Mouse (Mus musculus) lung, postnatal 0 days (tissue): ENCODE data around the gene Gfer. TPM values are rescaled to one million over a fixed set of nuclear protein-coding genes. Genes with fewer than 3 reads are reported as not detected.

Experiments
- ATAC-seq: fragments of 200-750 bp; cut with Nextera tagmentation; 2 replicates; pipeline ENCODE4 v1.8.0; 2017; ENCODE audit warnings: moderate library complexity
- DNase-seq: peaks from one replicate; pipeline ENCODE4 v3.0.0-alpha.2; 2016; ENCODE audit warnings: low spot score
- H3K27ac ChIP-seq: fragments of 300-500 bp; sonication (generic); 2 replicates; pipeline ENCODE4 v1.5.1; 2014; ENCODE audit warnings: antibody characterized with exemption, mild to moderate bottlenecking, low read length, mixed read lengths
- H3K27me3 ChIP-seq: fragments of 300-500 bp; sonication (generic); replicated peaks from 2 replicates; pipeline ENCODE4 v1.6.1; 2014; ENCODE audit warnings: low read length, mixed read lengths; ENCODE audit not compliant: insufficient read depth
- H3K36me3 ChIP-seq: fragments of 300-500 bp; sonication (generic); 2 replicates; pipeline ENCODE4 v1.6.1; 2014; ENCODE audit warnings: low read length, mixed read lengths; ENCODE audit not compliant: insufficient read depth
- H3K4me1 ChIP-seq: fragments of 300-500 bp; sonication (generic); 2 replicates; pipeline ENCODE4 v1.6.1; 2014; ENCODE audit warnings: antibody characterized with exemption, low read depth, low read length, mixed read lengths; ENCODE audit not compliant: insufficient read depth
- H3K4me2 ChIP-seq: fragments of 300-500 bp; sonication (generic); replicated peaks from 2 replicates; pipeline ENCODE4 v1.6.1; 2014; ENCODE audit warnings: low read depth, mild to moderate bottlenecking, low read length, moderate library complexity, mixed read lengths
- H3K4me3 ChIP-seq: fragments of 300-500 bp; sonication (generic); 2 replicates; pipeline ENCODE4 v1.5.1; 2014; ENCODE audit warnings: low read depth, low read length
- H3K9ac ChIP-seq: fragments of 300-500 bp; sonication (generic); replicated peaks from 2 replicates; pipeline ENCODE4 v1.6.1; 2014; ENCODE audit warnings: low read depth, mild to moderate bottlenecking
- H3K9me3 ChIP-seq: fragments of 300-500 bp; sonication (generic); 2 replicates; pipeline ENCODE4 v1.6.1; 2016; ENCODE audit warnings: low read length, mixed read lengths
- CTCF ChIP-seq: IDR thresholded peaks from 2 replicates; pipeline ENCODE4 v1.5.1; 2016; ENCODE audit warnings: antibody characterized with exemption, mild to moderate bottlenecking
- EP300 ChIP-seq: IDR thresholded peaks from 2 replicates; pipeline ENCODE4 v1.6.1; 2016; ENCODE audit warnings: antibody characterized with exemption, mild to moderate bottlenecking, control low read depth
- WGBS: fragments of 180-500 bp; shearing (Covaris S2); extraction: QIAGEN DNeasy Blood & Tissue Kit; methylation state at CpG from one replicate; pipeline ENCODE4 v1.1.7; 2014; 5-methylcytosine and 5-hydroxymethylcytosine counted together
- polyA plus RNA-seq: library from polyadenylated mRNA; unstranded; fragments of >200 nt; fragmentation: Nextera tagmentation; extraction: Ambion mirVana; gene quantifications from 2 replicates; pipeline ENCODE4 v1.2.1, GENCODE M21; 2015

Gfer gene
- polyA plus RNA-seq, 1 experiment from 2014 or later = 26.1 TPM

- Histone ChIP-seq H3K4me1 (peaks cover 5% of the 10 kb centered on the region; the same call in 1 of the 2 replicates), H3K27ac (no peak overlapping the region), H3K27me3 (peaks cover 13% of the 10 kb centered on the region; the same call in 1 of the 2 replicates), H3K4me3 (no peak overlapping the region), H3K4me2 (no peak overlapping the region), H3K36me3 (no peaks in the 10 kb centered on the region), H3K9ac (no peak overlapping the region), H3K9me3 (no peaks in the 10 kb centered on the region)
- TF ChIP-seq EP300 (no peak), CTCF (no peak)
- DNase-seq (peak; percentile 55), ATAC-seq (peak; percentile 62; the same call in 1 of the 2 replicates)
- WGBS = 40% methylated on average over 16 of the region's 16 CpGs
These were observed 9.4 kb downstream of the Gfer start for GRCm38 (mm10) chr17:24686514-24686913.

GRCm38 (mm10) chr17:24677500-24678080, 18.4 kb downstream of the Gfer start:
- Histone ChIP-seq H3K4me1 (no peaks in the 10 kb centered on the region), H3K4me3 (no peak overlapping the region), H3K27me3 (no peaks in the 10 kb centered on the region), H3K9me3 (no peaks in the 10 kb centered on the region), H3K9ac (no peak overlapping the region), H3K36me3 (peaks cover 21% of the 10 kb centered on the region; the same call in 1 of the 2 replicates), H3K27ac (no peak overlapping the region), H3K4me2 (no peak overlapping the region)
- TF ChIP-seq EP300 (no peak), CTCF (no peak)
- ATAC-seq = no peak
- no peak for DNase-seq
- WGBS = 88% methylated on average over 24 of the region's 24 CpGs

- DNase-seq = no peak
- no peak for ATAC-seq
These were observed 19.1 kb downstream of the Gfer start for GRCm38 (mm10) chr17:24676877-24677276.

GRCm38 (mm10) chr17:24676187-24676586, 19.8 kb downstream of the Gfer start:
- H3K36me3 ChIP-seq = peaks cover 21% of the 10 kb centered on the region; the same call in 1 of the 2 replicates
- DNase-seq (peak; percentile 82), ATAC-seq (peak; percentile 52; the same call in 1 of the 2 replicates)
- H3K4me3 ChIP-seq = no peak overlapping the region
- H3K9me3 ChIP-seq = no peaks in the 10 kb centered on the region
- H3K27me3 ChIP-seq = no peaks in the 10 kb centered on the region
- no peak overlapping the region for H3K4me2 ChIP-seq
- H3K9ac ChIP-seq = no peak overlapping the region
- WGBS = 59% methylated on average over 2 of the region's 2 CpGs
- peaks cover 4% of the 10 kb centered on the region; the same call in 1 of the 2 replicates for H3K4me1 ChIP-seq
- TF ChIP-seq CTCF (peak; percentile 87), EP300 (no peak)
- H3K27ac ChIP-seq = no peak overlapping the region

More at GRCm38 (mm10) chr17:24676877-24677276, 19.1 kb downstream of the Gfer start:
- Histone ChIP-seq H3K27ac (no peak overlapping the region), H3K27me3 (no peaks in the 10 kb centered on the region), H3K9me3 (no peaks in the 10 kb centered on the region), H3K36me3 (peaks cover 21% of the 10 kb centered on the region; the same call in 1 of the 2 replicates), H3K4me1 (no peaks in the 10 kb centered on the region), H3K4me3 (no peak overlapping the region), H3K9ac (no peak overlapping the region), H3K4me2 (no peak overlapping the region)
- 96% methylated on average over 5 of the region's 5 CpGs for WGBS
- no peak for TF ChIP-seq CTCF
- TF ChIP-seq EP300 = no peak

GRCm38 (mm10) chr17:24674277-24674676, 21.7 kb downstream of the Gfer start:
- H3K27ac ChIP-seq = no peak overlapping the region
- no peak overlapping the region for H3K4me3 ChIP-seq
- DNase-seq (no peak), ATAC-seq (no peak)
- peaks cover 10% of the 10 kb centered on the region; the same call in 1 of the 2 replicates for H3K36me3 ChIP-seq
- peaks cover 13% of the 10 kb centered on the region; the same call in 1 of the 2 replicates for H3K4me1 ChIP-seq
- H3K27me3 ChIP-seq = no peaks in the 10 kb centered on the region
- WGBS = 64% methylated on average over 7 of the region's 7 CpGs
- TF ChIP-seq EP300 (no peak), CTCF (no peak)
- no peaks in the 10 kb centered on the region for H3K9me3 ChIP-seq
- no peak overlapping the region for H3K4me2 ChIP-seq
- H3K9ac ChIP-seq = no peak overlapping the region

GRCm38 (mm10) chr17:24672141-24672540, 23.8 kb downstream of the Gfer start:
- no peak for TF ChIP-seq CTCF
- TF ChIP-seq EP300 = no peak
- H3K27ac ChIP-seq = no peak overlapping the region
- ATAC-seq = peak; percentile 32
- WGBS = 5% methylated on average over 5 of the region's 5 CpGs
- peak; percentile 91 for DNase-seq
- no peak overlapping the region for H3K9ac ChIP-seq
- H3K4me1 ChIP-seq = peaks cover 17% of the 10 kb centered on the region; the same call in 1 of the 2 replicates
- H3K27me3 ChIP-seq = no peaks in the 10 kb centered on the region
- H3K9me3 ChIP-seq = no peaks in the 10 kb centered on the region
- H3K4me2 ChIP-seq = 0 out of 2 replicates have a peak overlapping the region, but pooled peaks have one; percentile 14
- no peaks in the 10 kb centered on the region for H3K36me3 ChIP-seq
- H3K4me3 ChIP-seq = no peak overlapping the region
